Mouse (Mus musculus) lung, adult 10 weeks (tissue): Measurements from ENCODE around the gene Slc2a1. TPM values are rescaled to one million over a fixed set of nuclear protein-coding genes. Genes with fewer than 3 reads are reported as not detected.

Experiments used
- polyA plus RNA-seq: library from polyadenylated mRNA; stranded (reverse); fragments of 350-450 nt; fragmentation: Illumina TruSeq; extraction: RNeasy Lipid Tissue Mini Kit (QIAGEN cat#74804); gene quantifications from one replicate; pipeline ENCODE4 v1.2.3, GENCODE M21; 2014; ENCODE audit warnings: low read depth, low replicate concordance; ENCODE audit not compliant: insufficient read depth

Slc2a1 gene
- 14.4 TPM for polyA plus RNA-seq

GRCm38 (mm10) chr4:119108495-119109408 lies at the start of gene Slc2a1:
Gene Slc2a1 (plus strand): TSS chr4:119108711.

GRCm38 (mm10) chr4:119173851-119174453 lies 65.4 kb downstream of the Slc2a1 start, which contains the start of gene Zfp691:
Gene Zfp691 (minus strand): TSS chr4:119174195.

Other genes starting within 250 kb of the Slc2a1 start
- not detected for gene Olfr1331, start 244.1 kb upstream of the Slc2a1 start, polyA plus RNA-seq
- gene Olfr1330, start 220.1 kb upstream of the Slc2a1 start, polyA plus RNA-seq, result not detected
- not detected for gene Olfr1329, start 191.2 kb upstream of the Slc2a1 start, polyA plus RNA-seq
- not detected for gene Olfr1328, start 170.1 kb upstream of the Slc2a1 start, polyA plus RNA-seq
- gene Lao1, start 147.1 kb upstream of the Slc2a1 start, polyA plus RNA-seq, result not detected
- 3.8 TPM for gene Zfp691, start 65.5 kb downstream of the Slc2a1 start, polyA plus RNA-seq
- gene Ermap, start 81.3 kb downstream of the Slc2a1 start, polyA plus RNA-seq, result 0.07 TPM
- gene Svbp, start 86.6 kb downstream of the Slc2a1 start, polyA plus RNA-seq, result 55.4 TPM
- 0.32 TPM for gene Tmem269, start 109.5 kb downstream of the Slc2a1 start, polyA plus RNA-seq
- gene AU022252, start 124.0 kb downstream of the Slc2a1 start, polyA plus RNA-seq, result 8.3 TPM
- gene P3h1, start 124.2 kb downstream of the Slc2a1 start, polyA plus RNA-seq, result 10.2 TPM
- gene Cldn19, start 146.7 kb downstream of the Slc2a1 start, polyA plus RNA-seq, result 0.19 TPM
- 519 TPM for gene Ybx1, start 185.9 kb downstream of the Slc2a1 start, polyA plus RNA-seq
- gene Ppih, start 211.8 kb downstream of the Slc2a1 start, polyA plus RNA-seq, result 27.0 TPM